Mouse (Mus musculus) cerebellum, adult 2 months (tissue): ENCODE results near the gene Rora.

Experiments used
- CTCF ChIP-seq: fragments of 200-500 bp; IDR thresholded peaks from 2 replicates; pipeline ENCODE4 v1.5.1; 2011; ENCODE audit warnings: low read depth, mild to moderate bottlenecking, control low read depth, low read length, moderate library complexity, borderline replicate concordance; ENCODE audit not compliant: insufficient read depth
- POLR2A ChIP-seq: fragments of 200-500 bp; IDR thresholded peaks from 2 replicates; pipeline ENCODE4 v1.6.1; 2011; ENCODE audit warnings: low read length, control low read depth, borderline replicate concordance; ENCODE audit not compliant: insufficient read depth

DNA sequence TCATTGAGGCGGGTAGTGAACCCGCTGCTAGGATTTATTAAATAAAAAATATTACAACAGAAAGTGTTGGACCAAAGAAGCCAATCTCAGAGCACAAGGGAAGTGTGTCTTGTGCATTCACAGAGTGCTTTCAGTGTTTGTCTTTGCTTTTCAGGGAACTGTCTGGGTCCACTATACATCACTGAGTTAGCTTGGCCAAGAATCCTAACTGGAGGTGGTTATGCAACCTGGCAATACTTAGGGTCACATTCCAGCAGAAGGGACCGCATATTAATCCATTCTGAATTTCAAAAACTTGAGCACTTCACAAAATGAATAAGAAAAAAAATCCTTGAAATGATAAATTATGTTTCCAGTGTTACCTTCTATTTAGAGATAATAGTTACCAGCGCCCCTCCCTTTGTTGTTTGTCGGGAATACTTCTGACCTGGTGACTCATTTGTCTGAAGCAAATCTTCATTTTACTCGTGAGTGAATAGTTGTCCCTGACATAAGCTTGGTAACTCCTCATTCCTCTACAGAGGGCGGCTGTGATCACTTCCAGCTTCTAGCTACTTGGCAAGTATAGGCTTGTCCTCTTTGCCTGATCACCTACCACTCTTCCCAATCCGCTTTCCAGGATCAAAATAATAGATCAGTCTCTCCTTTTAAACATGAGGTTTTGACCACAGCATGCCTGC lies 133.2 kb downstream of the Rora start:
- TF ChIP-seq CTCF (no peak), POLR2A (no peak)
